Mouse (Mus musculus) induced T-regulatory cell, adult 2 months (primary cell): ENCODE results near the gene Cdk14.

Experiments used
- DNase-seq: peaks from one replicate; pipeline ENCODE4 v3.0.0-alpha.2; 2012; ENCODE audit warnings: low read depth

The Cdk14 gene

DNA sequence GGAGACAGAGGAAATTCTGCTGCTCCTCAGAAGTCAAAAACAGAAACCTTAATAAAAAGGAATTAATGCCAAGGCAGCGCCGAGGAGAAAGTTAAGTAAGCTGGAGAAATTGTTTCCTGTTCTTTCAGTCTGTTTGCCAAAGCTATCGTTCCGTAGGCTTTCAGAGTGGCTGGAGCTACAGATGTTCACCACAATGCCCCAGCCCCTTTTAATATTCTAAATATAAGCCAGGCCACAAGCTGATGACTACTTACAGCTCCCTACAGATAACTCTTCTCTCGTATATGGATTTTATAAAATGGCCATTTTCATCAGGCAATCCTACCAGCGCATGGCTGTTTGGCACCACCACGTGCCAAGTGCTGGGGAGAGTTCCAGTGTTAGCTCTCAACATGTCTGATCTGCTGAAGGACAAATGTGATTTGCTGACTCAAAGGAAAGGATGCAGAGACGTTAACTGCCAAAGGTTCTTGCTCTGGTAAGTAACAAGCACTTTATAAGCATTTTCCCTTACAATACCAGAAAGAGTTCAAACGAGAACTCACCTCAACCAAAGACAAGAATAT lies 106.8 kb downstream of the Cdk14 start:
- DNase-seq: no peak

DNA sequence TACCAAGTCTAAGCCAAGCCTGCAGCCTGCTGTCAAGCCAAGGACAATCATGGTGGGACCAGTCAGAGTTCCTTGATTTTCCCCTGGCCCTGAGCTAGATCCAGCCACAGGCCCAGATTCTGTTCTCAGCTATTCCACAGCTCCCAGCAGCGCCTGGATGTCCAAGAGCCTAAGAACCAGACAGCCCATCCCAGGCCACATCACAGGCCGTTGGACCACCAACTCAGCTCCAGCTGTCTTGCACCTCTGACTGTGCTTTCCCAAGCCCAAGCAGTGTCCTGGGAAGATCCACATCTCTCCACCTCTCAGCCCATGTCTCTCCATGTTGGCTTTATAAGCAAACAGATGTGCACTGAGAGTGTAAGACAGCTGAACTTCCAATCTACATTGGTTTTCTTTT lies 114.8 kb downstream of the Cdk14 start:
- DNase-seq: no peak

DNA sequence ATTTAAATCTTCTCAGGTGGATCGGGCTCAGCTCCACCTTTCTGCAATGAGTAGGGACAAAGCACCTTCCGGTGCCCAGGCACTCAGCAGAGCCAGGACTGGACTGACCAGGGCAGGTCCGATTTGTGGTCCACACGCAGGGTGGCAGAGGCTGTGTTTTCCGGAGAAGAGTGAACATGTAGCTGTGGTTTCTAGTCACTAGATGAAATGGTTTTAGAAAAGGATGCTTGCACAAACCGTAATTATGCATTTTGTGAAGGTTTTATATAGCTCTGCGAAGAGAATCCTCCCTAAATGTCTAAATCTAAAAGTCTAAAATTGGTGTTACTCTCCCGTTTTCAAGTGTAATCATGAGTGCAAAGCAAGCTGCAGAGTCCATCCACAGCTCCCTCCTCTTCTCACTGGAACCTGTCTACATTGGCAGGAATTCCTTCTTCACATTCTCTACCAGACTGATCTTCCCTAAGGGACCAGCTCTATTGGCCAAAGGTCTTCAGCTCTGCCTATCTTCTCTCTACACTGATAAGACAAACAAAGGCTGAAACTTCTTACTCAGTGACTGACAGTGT lies 116.9 kb downstream of the Cdk14 start:
- DNase-seq: no peak

DNA sequence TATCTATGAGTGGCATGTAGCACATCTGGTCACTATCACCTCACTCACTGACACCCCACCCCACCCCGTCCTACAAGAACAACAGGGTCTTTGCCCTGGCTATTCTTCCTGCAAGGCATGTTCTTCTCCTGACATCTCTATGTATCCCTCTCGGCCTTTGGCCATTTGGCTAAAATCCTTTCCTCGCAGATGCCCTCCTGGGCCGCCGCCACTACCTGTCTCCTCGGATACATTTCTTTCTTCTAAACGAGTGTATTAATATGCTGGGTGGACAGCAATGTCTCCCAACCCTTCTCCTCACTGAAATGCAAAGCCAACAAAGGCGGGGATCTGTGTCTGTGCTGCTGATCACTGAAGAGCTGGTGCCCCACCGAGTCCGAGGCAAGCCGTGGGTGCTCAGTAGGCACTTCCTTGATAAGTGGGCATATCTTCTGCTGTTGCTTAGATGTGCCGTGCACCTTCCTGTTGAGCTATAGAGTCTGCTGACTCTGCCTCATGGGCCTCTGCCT lies 118.5 kb downstream of the Cdk14 start:
- DNase-seq: no peak

DNA sequence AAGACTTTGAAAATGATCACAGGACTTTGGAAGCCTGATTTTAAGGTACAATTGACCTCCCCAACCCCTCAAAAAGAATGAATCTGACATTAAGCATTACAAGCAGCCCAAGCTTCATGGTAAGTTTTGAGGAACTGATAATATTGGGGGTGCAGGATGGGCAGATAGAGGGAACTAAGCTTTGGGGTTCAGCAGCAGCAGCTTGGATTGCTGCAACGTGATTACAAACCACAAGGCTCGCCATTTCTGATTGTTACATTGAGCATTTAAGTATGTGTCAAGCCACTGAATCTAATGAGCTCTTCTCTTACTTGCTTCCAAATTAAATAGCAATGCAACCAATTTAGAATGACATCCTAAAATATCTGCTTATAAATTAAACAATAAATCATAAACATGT lies 119.1 kb downstream of the Cdk14 start:
- DNase-seq: no peak

DNA sequence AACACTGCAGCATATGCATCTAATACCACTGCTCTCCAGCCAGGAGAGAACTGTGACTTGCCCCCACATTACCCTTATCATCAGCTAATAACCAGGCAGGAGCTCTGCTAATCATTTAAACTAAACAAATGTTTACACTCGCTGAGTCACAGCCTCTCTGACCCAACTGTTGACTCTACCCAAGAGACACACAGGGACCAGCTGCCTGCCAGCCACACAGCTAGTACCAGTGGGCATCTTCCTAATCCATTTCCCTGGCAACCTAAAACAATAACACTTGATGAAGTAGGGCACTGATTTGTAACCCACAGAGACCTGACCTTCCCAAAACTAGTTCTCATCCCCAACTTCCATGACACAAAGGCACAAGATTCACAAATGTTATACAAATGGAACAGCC lies 119.8 kb downstream of the Cdk14 start:
- DNase-seq: no peak

DNA sequence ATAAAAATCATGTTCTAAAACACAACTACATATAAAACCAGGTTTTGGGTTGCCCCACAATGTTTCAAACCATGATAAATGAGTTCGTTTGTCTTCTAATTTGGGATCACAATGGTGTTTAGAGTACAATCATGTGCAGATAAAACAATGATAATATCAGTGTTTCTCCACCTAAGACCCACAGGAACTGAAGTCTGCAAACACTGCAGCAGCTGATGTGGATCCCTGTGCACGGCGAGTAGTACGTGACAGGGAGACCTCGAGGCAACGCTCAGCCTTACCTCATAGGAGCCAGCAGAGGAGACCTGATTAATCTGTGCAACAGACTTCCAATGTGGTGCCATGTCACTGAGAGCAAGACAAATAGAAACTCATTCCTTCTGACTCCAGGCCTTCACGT lies 122.9 kb downstream of the Cdk14 start:
- no peak for DNase-seq

DNA sequence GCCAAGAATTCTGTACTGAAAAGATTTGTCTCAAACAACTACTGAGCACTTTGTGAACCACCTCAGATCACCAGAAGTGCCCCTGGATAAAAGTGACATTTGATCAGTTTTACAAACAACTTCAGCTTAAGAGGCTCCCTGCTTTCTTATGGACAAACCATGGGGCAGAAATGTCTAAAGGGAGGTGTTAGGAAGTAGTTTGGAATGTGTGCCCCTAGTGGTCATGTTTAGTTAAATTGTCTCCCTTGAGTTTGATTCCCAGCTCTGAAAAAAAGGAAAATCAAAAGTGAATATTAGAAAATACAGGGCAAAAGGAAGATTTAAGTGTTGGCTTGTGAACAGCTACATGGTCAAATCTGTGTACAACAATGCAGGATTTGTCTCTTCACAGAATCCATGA lies 123.3 kb downstream of the Cdk14 start:
- DNase-seq: no peak

DNA sequence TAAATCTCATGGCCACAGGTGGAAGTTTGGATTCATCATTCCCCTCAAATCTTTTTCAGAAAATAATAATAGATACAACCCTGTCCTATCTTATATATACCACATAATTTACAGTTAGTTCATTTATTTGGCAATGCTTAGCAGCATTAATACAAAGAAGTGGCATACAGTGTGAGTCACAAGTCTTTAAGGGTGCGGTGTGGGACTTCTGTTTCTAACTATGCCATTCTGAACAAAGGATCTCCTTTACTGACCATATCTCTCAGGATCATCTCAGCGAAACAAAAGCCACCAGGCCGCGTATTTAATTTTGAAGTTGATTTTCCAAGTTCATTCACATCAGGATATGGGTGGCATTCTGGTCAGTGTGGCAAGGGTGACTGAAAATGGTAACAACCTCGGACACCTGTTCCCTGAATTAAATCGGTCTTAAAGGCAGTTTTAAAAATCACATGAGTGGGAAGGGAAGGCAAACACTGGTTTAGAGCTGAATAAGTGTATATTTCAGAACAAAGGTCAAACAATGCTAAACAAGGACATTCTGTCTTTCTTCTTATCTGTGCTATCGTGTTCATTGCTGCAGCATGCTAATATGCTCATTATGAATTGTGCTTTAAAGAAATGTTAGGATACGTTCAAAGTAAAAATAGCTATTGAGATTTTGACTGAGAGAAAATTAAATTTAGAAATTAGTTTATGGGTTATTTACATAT lies 127.1 kb downstream of the Cdk14 start:
- no peak for DNase-seq

DNA sequence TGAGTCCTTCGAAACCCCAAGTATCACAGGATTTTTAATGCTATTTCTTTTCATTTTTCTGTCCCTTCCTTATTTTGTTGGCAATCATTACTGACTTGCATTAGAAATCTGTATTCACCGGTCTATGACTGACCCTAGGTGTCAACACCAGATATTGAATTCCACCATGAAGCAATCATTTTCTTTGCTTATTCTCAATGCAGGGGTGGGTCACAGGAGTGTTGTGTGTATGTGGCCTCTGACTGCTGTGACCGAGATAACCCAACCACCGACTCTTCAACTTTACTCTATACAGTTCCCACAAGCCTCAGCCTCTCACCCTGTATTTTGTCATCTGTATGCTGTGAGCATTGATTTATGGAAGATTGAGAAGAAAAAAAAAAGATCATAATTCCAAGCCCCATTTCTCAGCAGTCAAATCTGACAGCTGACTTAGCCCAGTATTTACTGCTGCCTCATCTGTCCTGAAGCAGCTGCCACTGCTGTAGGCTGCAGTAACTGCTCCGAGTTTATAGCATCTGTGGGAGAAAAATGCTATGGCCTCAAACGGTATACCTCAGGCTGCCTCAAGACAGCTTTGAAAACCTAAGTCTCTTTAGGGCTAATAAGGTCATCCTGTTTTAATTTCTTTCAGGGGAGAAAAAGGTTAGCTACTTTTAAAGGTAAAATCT lies 128.7 kb downstream of the Cdk14 start:
- DNase-seq: no peak

DNA sequence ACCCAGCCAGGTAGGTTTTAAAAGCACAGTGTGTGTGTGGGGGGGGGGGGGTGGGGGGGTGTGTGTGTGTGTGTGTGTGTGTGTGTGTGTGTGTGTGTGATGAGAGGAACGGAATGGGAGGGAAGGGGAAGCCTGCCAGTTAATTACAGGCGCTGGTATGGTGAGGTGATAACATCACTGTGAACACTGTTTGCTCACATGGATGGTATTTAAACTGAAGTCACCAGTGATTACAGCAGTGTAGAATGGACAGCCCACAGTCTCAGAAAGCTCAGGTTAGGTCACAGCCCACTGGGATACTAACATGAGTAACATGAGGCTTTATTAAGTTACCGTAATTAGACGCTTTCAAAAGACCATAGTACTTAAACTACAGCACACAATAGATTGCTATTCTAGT lies 129.4 kb downstream of the Cdk14 start:
- DNase-seq: no peak

DNA sequence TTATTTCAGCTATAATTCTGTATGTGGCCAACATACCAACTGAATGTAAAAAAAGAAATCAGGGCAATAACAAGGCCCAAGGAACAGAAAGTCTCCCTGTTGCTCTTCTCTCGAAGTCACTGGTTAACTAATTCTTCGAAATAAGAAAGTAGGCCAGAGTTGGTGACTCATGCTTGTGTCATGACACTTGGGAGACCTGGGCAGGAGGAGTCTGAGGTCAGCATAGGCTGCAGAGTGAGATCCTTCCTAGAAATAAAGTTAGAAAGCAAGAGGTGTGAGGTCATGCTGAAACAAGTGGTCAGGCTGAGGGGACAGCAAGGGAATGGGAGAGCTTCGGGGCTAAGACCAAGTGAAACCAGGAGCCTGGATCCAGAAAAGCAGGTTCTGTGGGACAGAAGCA lies 134.2 kb downstream of the Cdk14 start:
- DNase-seq: no peak

DNA sequence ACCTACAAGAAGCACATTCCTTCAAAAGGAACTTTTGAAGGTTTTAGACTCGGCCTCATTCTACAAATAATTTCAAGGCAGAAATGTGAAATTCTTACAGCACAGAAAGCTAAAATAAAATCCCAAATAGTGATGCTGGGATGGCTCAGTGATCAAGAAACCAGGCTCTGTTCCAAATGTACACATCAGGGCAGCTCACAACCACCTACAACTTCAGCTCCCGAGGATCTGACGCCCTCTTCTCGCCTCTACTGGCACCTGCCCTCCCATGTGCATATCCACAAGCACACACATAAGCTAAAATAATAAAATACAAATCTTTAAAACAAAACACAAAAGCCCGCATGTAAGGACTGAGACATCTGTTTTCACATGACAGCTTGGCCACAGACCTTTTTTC lies 135.6 kb downstream of the Cdk14 start:
- DNase-seq: no peak

DNA sequence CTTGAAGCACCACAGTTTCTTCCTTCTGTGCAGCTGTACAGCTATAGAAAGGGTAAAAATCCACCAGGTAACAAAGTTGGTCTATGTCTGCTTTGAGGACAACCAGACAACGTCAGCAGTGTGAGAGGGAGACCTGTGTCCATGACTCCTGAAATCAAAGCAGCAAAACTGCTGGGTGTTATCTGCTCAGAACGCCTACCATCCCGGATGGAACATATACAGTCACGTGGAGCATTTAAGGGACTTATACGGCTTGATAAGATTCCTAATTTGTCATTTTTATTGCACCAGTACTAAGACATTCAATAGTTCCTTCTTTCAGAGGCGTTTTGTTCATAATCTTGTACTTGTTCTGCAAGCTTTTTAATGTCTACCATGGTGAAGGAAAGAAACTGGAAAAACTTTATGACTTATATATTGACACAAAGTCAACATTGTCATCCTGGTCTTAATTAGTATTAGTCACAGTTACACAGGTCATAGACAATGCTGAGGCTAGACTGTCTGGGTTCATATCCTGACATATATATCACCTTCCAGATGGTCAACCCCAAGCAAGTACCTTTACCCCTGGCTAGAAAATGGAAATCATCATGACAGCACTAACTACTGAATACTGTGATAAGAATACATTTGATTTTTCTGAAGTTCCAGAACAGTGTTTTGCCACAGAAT lies 136.2 kb downstream of the Cdk14 start:
- DNase-seq: no peak

DNA sequence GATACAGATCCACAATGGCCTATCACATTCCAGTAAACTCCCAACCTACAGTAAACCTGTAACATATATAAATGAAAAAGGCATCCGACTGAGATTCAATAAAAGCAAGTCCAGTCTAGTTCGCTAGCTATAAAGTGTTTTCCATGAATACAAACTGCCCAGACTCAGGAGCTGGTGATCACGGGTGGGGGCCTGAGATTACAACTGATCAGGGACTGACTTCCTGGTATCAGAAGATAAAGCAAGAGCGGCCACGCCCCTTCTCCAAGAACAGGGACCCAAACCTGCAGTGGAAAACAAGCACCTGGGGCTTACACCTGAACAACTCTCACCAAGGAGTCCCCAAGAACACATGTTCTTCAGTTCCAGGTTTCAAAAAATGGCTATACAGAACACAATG lies 137.7 kb downstream of the Cdk14 start:
- no peak for DNase-seq

DNA sequence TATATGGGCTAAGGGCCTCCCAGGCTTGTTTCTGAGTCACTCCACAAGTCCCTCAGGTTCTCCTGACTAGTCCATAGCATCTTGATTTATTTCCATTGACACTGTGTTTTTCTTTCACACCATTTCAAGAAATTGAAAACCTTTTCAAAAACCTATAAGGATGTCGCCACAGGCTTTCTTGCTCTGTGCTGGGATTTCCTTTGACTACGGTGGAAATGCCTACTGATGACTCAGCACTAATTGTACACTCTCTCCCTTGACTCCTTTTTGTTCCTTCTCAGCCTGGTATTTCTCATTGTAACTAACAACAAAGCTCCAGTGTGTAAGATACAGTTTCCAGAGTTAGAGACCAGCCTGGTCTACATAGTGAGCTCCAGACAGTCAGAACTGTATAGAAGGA lies 144.8 kb downstream of the Cdk14 start:
- DNase-seq: no peak

DNA sequence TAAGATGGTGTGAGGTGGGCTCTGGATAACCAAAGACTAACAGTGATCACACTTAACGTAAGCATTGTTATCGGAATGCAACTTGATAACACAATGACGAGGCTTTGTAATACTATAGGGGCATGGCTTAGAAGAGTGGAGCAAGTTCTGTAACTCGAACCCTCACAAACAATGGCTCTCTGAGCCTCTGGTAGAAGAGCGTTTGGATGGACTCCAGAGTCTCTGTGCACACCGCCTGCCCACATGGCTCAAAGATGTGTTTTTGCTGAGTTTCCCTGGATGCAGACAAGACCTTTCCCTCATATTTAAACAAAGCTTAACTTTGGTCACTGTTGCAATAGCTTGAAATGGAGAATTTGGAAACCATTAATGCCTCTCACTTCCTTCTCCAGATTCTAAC lies 145.8 kb downstream of the Cdk14 start:
- DNase-seq: no peak

DNA sequence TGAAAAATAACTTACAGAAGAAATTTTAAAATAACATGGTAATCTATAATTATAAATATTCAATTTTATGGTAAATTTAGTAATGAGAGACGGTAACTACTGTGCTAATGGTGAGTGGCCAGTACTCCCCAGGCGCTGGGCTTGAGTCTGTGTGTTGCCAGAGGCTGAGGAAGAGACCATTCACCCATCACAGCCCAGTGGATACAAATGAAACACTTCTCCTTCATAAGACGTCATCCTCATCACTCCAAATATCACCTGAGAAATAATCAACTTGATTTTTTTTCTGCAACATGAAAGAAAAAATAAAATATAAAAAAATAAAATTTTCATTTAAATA lies 153.4 kb downstream of the Cdk14 start:
- DNase-seq: no peak

DNA sequence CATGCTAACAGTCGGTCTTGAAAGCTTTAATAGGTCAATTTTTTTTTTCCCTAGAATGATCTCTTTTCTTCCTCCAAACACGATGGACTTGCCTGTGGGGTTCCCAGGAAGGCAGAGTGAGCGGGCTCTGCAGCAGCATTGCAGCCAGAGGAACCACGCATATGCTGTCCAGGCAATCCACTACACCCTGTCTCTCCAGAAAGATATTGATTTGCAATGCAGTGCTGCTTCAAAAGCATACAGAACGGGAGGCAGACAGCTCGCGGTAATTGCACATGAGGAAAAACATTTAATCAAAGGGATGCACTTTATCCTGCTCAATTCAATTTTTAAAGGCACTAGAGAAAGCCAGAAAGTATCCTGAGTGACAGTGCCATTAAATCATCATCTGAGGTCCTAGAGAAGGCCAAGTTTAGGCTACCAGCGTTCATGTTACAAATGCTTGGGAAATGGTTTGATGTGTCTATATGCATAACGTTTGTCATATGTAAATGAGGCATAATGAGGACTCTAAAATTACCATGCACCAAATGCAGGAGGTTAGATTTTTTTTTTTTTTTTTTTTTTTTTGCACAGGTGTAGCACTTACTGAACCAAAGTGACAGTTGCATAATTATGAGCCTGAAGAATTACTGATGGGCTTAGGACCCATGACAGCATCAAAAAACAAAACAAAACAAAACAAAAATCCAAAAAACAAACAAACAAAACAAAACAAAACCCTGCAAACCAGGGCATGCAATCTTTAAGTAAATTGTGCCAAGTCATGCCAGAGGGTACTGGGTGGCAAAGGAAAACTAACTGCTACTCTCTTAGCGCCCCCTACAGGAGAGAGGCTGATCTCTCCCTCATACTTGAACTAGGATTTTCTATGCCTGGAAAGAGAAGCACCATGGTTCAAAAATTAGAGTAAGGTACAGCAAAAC lies 154.0 kb downstream of the Cdk14 start:
- DNase-seq: peak; percentile 1

DNA sequence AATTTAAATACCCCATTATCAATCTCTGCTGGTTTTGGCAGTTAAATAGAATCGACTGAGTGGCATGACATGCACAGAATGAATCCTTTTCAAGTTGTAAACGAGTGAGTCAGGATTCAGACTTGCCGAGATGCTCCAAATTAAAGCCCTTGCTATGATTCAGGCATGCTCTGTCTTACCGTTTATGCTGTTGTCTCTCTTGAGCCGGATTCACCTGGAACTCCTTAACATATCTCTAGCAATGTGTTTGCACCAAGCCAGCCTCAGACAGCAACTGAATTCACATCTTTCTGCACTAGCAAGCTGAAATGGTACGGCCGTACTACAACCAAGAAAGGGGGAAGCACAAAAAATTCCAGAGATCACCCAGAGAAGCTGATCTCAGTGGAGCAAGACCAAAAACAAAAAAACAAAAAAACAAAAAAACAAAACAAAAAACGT lies 154.7 kb downstream of the Cdk14 start:
- no peak for DNase-seq

DNA sequence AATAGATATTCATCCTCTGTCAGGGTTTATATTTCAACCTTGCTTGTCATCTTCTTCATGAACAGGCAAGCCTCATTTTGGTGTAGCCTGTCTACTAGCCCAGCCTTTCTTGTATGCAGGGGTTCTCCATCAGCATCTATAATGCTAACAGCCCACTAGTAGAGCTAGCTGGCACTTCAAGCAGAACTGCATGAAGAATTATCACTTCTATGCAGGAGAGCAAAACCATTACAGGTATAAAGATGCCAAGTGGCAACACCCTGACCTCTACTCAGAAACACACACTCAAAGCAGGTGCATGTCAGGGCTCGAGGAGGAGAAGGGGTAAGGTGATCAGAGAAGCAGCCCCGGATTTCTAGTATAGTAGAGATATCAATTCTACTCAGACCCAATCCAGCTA lies 155.4 kb downstream of the Cdk14 start:
- no peak for DNase-seq
